8 mouse cellular contexts compared by ENCODE assay signal in genomic region chr4:132884844-132885374, GRCm38 (mm10). TPM values are rescaled to one million over a fixed set of nuclear protein-coding genes. Genes with fewer than 3 reads are reported as not detected.
DNase-seq lines count a peak whose midpoint lies in the region; ATAC-seq and TF ChIP-seq lines count a peak whose summit lies in the region.

No protein-coding gene starts in this region.

- no peaks in the 10 kb centered on the region for H3K27me3 ChIP-seq in kidney, postnatal 0 days (ENCODE audit: insufficient read depth, low read length)
- no peaks in the 10 kb centered on the region for H3K27me3 ChIP-seq in embryonic facial prominence, embryonic 12.5 days

- peak overlapping the region; percentile 89 for H3K27ac ChIP-seq in kidney, postnatal 0 days
- peak overlapping the region; percentile 85 for H3K27ac ChIP-seq in embryonic facial prominence, embryonic 12.5 days

- ATAC-seq in kidney, postnatal 0 days (replicated peaks; ENCODE audit: low FRiP score, low read depth), result peak; percentile 26; the same call in 1 of the 2 replicates
- 0 out of 2 replicates have a peak, but pooled peaks have one; percentile 18 for ATAC-seq in embryonic facial prominence, embryonic 12.5 days (ENCODE audit: insufficient number of reproducible peaks, insufficient read depth, low FRiP score, low TSS enrichment)
- 0 out of 2 replicates have a peak, but pooled peaks have one; percentile 6 for ATAC-seq in megakaryocyte-erythroid progenitor cell, adult 5-6 weeks (replicated peaks; ENCODE audit: low FRiP score, low TSS enrichment, poor library complexity, severe bottlenecking)

- WGBS in kidney, postnatal 0 days, result 10% methylated on average over 9 of the region's 9 CpGs
- 9% methylated on average over 9 of the region's 9 CpGs for WGBS in embryonic facial prominence, embryonic 12.5 days

- intact Hi-C loops in gastrocnemius, postnatal 14 days (cut with DNase I; ENCODE audit: low total_unique reads), result no loop called here

- no peaks in the 10 kb centered on the region for H3K9me3 ChIP-seq in kidney, postnatal 0 days (replicated peaks; ENCODE audit: low read length)
- no peaks in the 10 kb centered on the region for H3K9me3 ChIP-seq in embryonic facial prominence, embryonic 12.5 days

- peak overlapping the region; percentile 94 for H3K4me3 ChIP-seq in kidney, postnatal 0 days (replicated peaks; ENCODE audit: low read depth, low read length)
- peak overlapping the region; percentile 95 for H3K4me3 ChIP-seq in embryonic facial prominence, embryonic 12.5 days

- peak overlapping the region; percentile 92 for H3K4me2 ChIP-seq in kidney, postnatal 0 days (ENCODE audit: low read length)
- H3K4me2 ChIP-seq in embryonic facial prominence, embryonic 12.5 days (replicated peaks), result peak overlapping the region; percentile 90

- no peaks in the 10 kb centered on the region for H3K36me3 ChIP-seq in kidney, postnatal 0 days (ENCODE audit: insufficient read depth, low read length)
- no peaks in the 10 kb centered on the region for H3K36me3 ChIP-seq in embryonic facial prominence, embryonic 12.5 days

- TF ChIP-seq CTCF in kidney, postnatal 0 days (IDR thresholded peaks at IDR 0.05; ENCODE audit: low read depth), result no peak

- no peak for DNase-seq in kidney, postnatal 0 days (ENCODE audit: low spot score)
- DNase-seq in kidney, postnatal 10 days, result no peak
- DNase-seq in layer of hippocampus, adult 18-20 months (ENCODE audit: low spot score in 2 of 2), result peak; percentile 40 to 70
- DNase-seq in gastrocnemius, postnatal 14 days, result no peak
- no peak for DNase-seq in retina, postnatal 1 day
- no peak for DNase-seq in right cerebral cortex, adult 18-20 months

- peak overlapping the region; percentile 93 for H3K9ac ChIP-seq in kidney, postnatal 0 days (ENCODE audit: low read depth, low read length)
- peak overlapping the region; percentile 90 for H3K9ac ChIP-seq in embryonic facial prominence, embryonic 12.5 days

- H3K4me1 ChIP-seq in kidney, postnatal 0 days (replicated peaks; ENCODE audit: insufficient read depth, low read length), result no peaks in the 10 kb centered on the region; the same call in 1 of the 2 replicates
- H3K4me1 ChIP-seq in embryonic facial prominence, embryonic 12.5 days, result peaks cover 6% of the 10 kb centered on the region

RNA-seq across cellular contexts. Expression of gene Stx12, which starts 0.6 kb away (rescaled TPM):
- 59.5 and 60.7 TPM in 2 replicates for polyA plus RNA-seq in kidney, postnatal 0 days (2015; fragmentation: Nextera tagmentation; extraction: Ambion mirVana)
- 69.6 and 71.3 TPM in 2 replicates for polyA plus RNA-seq in embryonic facial prominence, embryonic 12.5 days (2016; fragmentation: Nextera tagmentation; extraction: Ambion mirVana)
- total RNA-seq in layer of hippocampus, adult 18-20 months (2021), result 100 to 1,000 TPM; 109 to 111 TPM
- total RNA-seq in megakaryocyte-erythroid progenitor cell, adult 5-6 weeks (2014; fragmentation: Nextera tagmentation), result 18.9 and 26.4 TPM in 2 replicates
- total RNA-seq in megakaryocyte-erythroid progenitor cell, adult 5-6 weeks (2017), result 24.7 and 25.4 TPM in 2 replicates
- 10 to 100 TPM; 23.3 to 24.3 TPM for total RNA-seq in gastrocnemius, postnatal 14 days (2021)

RNA-seq across cellular contexts. Expression of gene Fam76a, which starts 37.4 kb away (rescaled TPM):
- 44.8 and 47.1 TPM in 2 replicates for polyA plus RNA-seq in kidney, postnatal 0 days (2015; fragmentation: Nextera tagmentation; extraction: Ambion mirVana)
- polyA plus RNA-seq in embryonic facial prominence, embryonic 12.5 days (2016; fragmentation: Nextera tagmentation; extraction: Ambion mirVana), result 37.7 and 40.9 TPM in 2 replicates
- total RNA-seq in layer of hippocampus, adult 18-20 months (2021), result 10 to 100 TPM; 53.1 to 60.5 TPM
- 20.0 and 23.9 TPM in 2 replicates for total RNA-seq in megakaryocyte-erythroid progenitor cell, adult 5-6 weeks (2014; fragmentation: Nextera tagmentation)
- 23.2 and 26.7 TPM in 2 replicates for total RNA-seq in megakaryocyte-erythroid progenitor cell, adult 5-6 weeks (2017)
- 10 to 100 TPM; 21.2 to 27.4 TPM for total RNA-seq in gastrocnemius, postnatal 14 days (2021)

RNA-seq across cellular contexts. Expression of gene Ppp1r8, which starts 41.9 kb away (rescaled TPM):
- polyA plus RNA-seq in kidney, postnatal 0 days (2015; fragmentation: Nextera tagmentation; extraction: Ambion mirVana), result 37.5 and 37.8 TPM in 2 replicates
- polyA plus RNA-seq in embryonic facial prominence, embryonic 12.5 days (2016; fragmentation: Nextera tagmentation; extraction: Ambion mirVana), result 58.6 and 63.2 TPM in 2 replicates
- total RNA-seq in layer of hippocampus, adult 18-20 months (2021), result 10 to 100 TPM; 42.8 to 43.7 TPM
- 67.6 and 68.4 TPM in 2 replicates for total RNA-seq in megakaryocyte-erythroid progenitor cell, adult 5-6 weeks (2014; fragmentation: Nextera tagmentation)
- 75.2 and 88.5 TPM in 2 replicates for total RNA-seq in megakaryocyte-erythroid progenitor cell, adult 5-6 weeks (2017)
- 10 to 100 TPM; 16.3 to 17.5 TPM for total RNA-seq in gastrocnemius, postnatal 14 days (2021)

Comparison
In these comparisons a context has a peak if more than half of its experiments do, and no peak if none do; other contexts are left out.
1. DNase-seq: peak in layer of hippocampus, adult 18-20 months (2 of 2); none in kidney, postnatal 0 days (single experiment), kidney, postnatal 10 days (single experiment), gastrocnemius, postnatal 14 days (single experiment), retina, postnatal 1 day (single experiment) and right cerebral cortex, adult 18-20 months (single experiment).
2. RNA of gene Stx12, which starts 0.6 kb away (total RNA-seq): 109 to 111 TPM in layer of hippocampus, adult 18-20 months; 18.9 to 26.4 TPM in megakaryocyte-erythroid progenitor cell, adult 5-6 weeks and 23.3 to 24.3 TPM in gastrocnemius, postnatal 14 days; every median in the first group is over 4 times any median in the second.
3. Peak in every context shown above with its lines, with median percentiles within 50 percentile points of each other: ATAC-seq.